Mouse (Mus musculus): ENCODE results near the gene Nrgn. TPM values are rescaled to one million over a fixed set of nuclear protein-coding genes. Genes with fewer than 3 reads are reported as not detected.

Gene Nrgn
- total RNA-seq, 1 experiment = 0.40 TPM

DNA sequence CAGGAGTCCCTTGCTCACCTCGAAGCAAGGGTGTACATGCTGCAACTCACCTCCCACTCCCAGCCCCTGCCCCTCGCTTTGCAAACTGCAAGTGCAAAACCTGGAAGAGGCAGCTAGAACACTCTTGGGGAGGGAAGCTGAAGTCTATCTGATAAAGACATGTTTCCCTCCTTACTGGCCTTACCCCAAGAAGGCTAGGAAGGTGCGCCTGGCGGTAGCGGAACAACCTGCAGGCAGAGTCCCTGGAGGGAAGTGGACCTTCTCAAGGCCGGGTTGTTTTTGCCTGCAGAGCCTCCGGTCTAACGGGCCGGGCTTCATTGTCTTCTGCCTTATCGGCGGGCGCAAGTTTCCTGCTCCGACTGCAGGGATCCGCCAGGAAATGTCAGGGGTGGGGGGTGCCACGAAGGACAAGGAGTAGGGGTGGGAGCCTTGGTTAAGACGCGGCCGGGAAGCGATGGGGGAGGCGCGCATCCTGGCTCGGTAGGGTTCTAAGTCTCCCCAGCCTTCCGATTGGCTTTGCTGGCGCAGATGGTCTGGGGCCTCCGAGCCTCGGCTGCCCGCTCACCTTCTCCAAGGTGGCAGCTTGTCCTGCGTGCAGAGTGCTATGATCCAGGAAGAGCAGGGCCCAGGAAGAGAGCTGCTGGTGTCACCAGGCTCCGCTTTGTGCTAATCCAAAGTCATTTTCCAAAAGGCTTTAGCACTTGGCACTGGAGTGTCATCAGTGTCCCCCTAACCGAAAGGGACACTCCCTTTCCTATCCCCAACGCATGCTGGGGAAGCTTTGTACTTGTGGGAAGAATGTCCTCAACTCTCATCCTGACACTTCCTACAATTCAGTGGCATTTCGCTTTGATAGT is 22.4 kb downstream of the Nrgn start:
- Histone ChIP-seq H3K9ac (ENCODE audit: insufficient read depth, low read depth, low read length, poor library complexity, severe bottlenecking) (peak overlapping the region; percentile 50), H3K4me1 (ENCODE audit: control insufficient read depth in 2 of 2, insufficient read depth in 2 of 2, low read length in 2 of 2, poor library complexity in 1 of 2) (peaks cover 2 to 18% of the 10 kb centered on the region in 2 experiments; a peak in 2 of 4 replicates), H3K27ac (ENCODE audit: insufficient read depth, low read depth, low read length, poor library complexity, severe bottlenecking) (no peak overlapping the region), H3K9me3 (ENCODE audit: control insufficient read depth, insufficient read depth, low read depth, low read length) (no peaks in the 10 kb centered on the region), H3K36me3 (ENCODE audit: control insufficient read depth, insufficient read depth, low read length, poor library complexity, severe bottlenecking) (peaks cover 3% of the 10 kb centered on the region), H3K4me3 (ENCODE audit: insufficient read depth in 1 of 2, low read depth in 1 of 2, low read length in 2 of 2, poor library complexity in 1 of 2, severe bottlenecking in 1 of 2) (peak overlapping the region; percentile 29 to 60)
- no peak for DNase-seq (ENCODE audit: low read depth, low spot score)
- TF ChIP-seq CHD2 (IDR thresholded peaks at IDR 0.05; ENCODE audit: low read depth, low read length) (no peak), ZNF384 (IDR thresholded peaks at IDR 0.05; ENCODE audit: low read depth, low read length) (no peak), ZC3H11A (IDR thresholded peaks at IDR 0.05; ENCODE audit: borderline replicate concordance, low read depth, low read length) (no peak)
- in situ Hi-C loops (cut with MboI; ENCODE audit: low sequenced_read_pairs in 2 of 2, unreplicated experiment in 2 of 2) = no loop called here

DNA sequence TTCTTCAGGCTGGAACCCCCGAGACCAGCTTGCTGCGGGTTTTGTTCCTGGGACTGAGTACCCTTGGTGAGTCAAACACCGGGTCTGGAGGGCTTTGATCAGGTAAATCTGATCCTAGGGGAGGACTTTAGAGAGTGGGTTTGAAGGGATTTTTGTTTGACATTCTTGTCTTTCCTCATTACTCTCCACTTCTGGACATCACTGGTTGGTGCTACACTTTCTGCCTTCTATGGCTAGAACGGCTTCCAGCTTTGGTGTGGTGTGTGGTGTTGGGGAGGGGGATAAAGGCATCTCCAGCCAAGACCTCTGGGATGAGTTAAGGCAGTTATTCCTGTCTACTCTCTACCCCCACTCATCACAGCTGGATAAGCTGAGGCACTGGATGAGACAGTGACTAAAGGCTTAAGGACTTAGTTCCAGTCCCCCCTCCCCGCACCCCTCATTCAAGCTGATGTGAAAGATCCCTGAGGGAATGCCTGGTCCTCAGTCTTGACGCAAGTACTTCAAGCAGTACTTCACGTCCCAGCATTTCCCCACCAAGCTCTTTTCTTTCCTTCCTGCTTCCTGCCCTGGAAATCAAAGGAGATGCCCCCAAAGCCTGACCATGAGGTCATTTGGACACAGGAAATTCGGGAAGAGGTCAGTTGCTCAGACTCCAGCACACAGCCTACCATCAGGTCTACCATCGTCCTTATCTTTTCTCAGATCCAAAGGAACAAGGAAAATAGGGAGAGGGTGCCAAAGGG is 24.3 kb downstream of the Nrgn start:
- Histone ChIP-seq H3K4me3 (ENCODE audit: insufficient read depth in 1 of 2, low read depth in 1 of 2, low read length in 2 of 2, poor library complexity in 1 of 2, severe bottlenecking in 1 of 2) (peak overlapping the region; percentile 48 to 55), H3K9me3 (ENCODE audit: control insufficient read depth, insufficient read depth, low read depth, low read length) (no peaks in the 10 kb centered on the region), H3K4me1 (ENCODE audit: control insufficient read depth in 2 of 2, insufficient read depth in 2 of 2, low read length in 2 of 2, poor library complexity in 1 of 2) (peaks cover 2 to 18% of the 10 kb centered on the region in 2 experiments; a peak in 2 of 4 replicates), H3K27ac (ENCODE audit: insufficient read depth, low read depth, low read length, poor library complexity, severe bottlenecking) (no peak overlapping the region), H3K9ac (ENCODE audit: insufficient read depth, low read depth, low read length, poor library complexity, severe bottlenecking) (no peak overlapping the region), H3K36me3 (ENCODE audit: control insufficient read depth, insufficient read depth, low read length, poor library complexity, severe bottlenecking) (peaks cover 5% of the 10 kb centered on the region)
- in situ Hi-C loops (cut with MboI; ENCODE audit: low sequenced_read_pairs in 2 of 2, unreplicated experiment in 2 of 2) = no loop called here
- no peak for TF ChIP-seq CHD2 (IDR thresholded peaks at IDR 0.05; ENCODE audit: low read depth, low read length)
- no peak for TF ChIP-seq ZNF384 (IDR thresholded peaks at IDR 0.05; ENCODE audit: low read depth, low read length)
- TF ChIP-seq MAFK (IDR thresholded peaks at IDR 0.05; ENCODE audit: insufficient read depth, low read depth, low read length) = no peak
- no peak for TF ChIP-seq ZC3H11A (IDR thresholded peaks at IDR 0.05; ENCODE audit: borderline replicate concordance, low read depth, low read length)
- no peak for TF ChIP-seq HCFC1 (IDR thresholded peaks at IDR 0.05; ENCODE audit: borderline replicate concordance, insufficient read depth, low read length)
- no peak for DNase-seq (ENCODE audit: low read depth, low spot score)

DNA sequence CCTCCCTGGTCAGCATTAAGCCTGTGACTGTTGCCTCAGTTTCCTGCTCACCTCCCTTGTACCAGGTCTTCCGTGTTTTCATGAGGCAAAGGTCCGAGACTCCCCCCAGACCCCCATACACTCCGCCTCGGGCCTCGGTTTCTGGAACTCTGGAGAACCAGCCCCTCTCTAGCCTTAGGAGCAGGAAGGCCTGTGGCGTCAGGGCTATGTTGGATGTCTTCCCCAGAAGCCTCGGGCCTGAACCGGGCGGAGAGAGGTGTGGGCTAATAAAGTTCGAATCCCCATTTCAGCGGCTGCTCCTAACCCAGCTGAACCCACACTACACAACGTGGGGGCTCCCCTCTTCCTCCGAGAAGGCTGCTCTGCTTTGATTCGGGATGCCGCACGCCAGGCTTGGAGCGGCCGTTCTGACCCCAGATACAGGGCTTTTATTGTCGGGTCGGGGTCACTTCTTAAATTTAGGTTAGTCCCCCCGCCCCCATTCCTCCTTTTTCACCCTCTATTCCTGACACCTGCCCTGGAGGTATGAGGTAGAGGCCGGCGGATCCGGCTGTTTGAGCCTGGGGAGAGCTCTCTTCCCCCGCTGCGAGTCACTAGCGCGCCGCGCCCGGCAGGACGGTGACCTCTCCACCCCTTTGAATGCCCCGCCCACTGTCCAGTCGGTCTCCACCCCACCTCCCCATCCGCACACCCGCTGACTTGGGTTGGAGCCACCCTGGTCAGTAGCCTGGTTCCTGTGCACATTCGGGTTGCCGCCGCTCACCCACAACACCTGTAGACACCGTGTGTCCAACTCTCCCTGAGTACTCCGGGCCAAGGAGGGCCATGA is 25.1 kb downstream of the Nrgn start, which contains the start of gene Esam:
Gene Esam, plus strand, starts transcription at position 683 of the 829 bp plus-strand sequence.
- DNase-seq (ENCODE audit: low read depth, low spot score) = no peak
- Histone ChIP-seq H3K27ac (ENCODE audit: insufficient read depth, low read depth, low read length, poor library complexity, severe bottlenecking) (no peak within 1 kb of the TSS), H3K9me3 (ENCODE audit: control insufficient read depth, insufficient read depth, low read depth, low read length) (no peaks in the 10 kb centered on the region), H3K4me3 (ENCODE audit: insufficient read depth in 1 of 2, low read depth in 1 of 2, low read length in 2 of 2, poor library complexity in 1 of 2, severe bottlenecking in 1 of 2) (peak within 1 kb of the TSS; percentile 48 to 55), H3K9ac (ENCODE audit: insufficient read depth, low read depth, low read length, poor library complexity, severe bottlenecking) (peak within 1 kb of the TSS; percentile 44), H3K4me1 (ENCODE audit: control insufficient read depth in 2 of 2, insufficient read depth in 2 of 2, low read length in 2 of 2, poor library complexity in 1 of 2) (peaks cover 2 to 18% of the 10 kb centered on the region in 2 experiments; a peak in 2 of 4 replicates), H3K36me3 (ENCODE audit: control insufficient read depth, insufficient read depth, low read length, poor library complexity, severe bottlenecking) (peaks cover 11% of the 10 kb centered on the region)
- in situ Hi-C loops (cut with MboI; ENCODE audit: low sequenced_read_pairs in 2 of 2, unreplicated experiment in 2 of 2) = no loop called here
- no peak for TF ChIP-seq HCFC1 (IDR thresholded peaks at IDR 0.05; ENCODE audit: borderline replicate concordance, insufficient read depth, low read length)
- TF ChIP-seq MAFK (IDR thresholded peaks at IDR 0.05; ENCODE audit: insufficient read depth, low read depth, low read length) = no peak
- TF ChIP-seq ZC3H11A (IDR thresholded peaks at IDR 0.05; ENCODE audit: borderline replicate concordance, low read depth, low read length) = no peak
- TF ChIP-seq ZNF384 (IDR thresholded peaks at IDR 0.05; ENCODE audit: low read depth, low read length) = no peak
- TF ChIP-seq CHD2 (IDR thresholded peaks at IDR 0.05; ENCODE audit: low read depth, low read length) = no peak
